Mouse (Mus musculus) ES-E14 (cell line): Measurements from ENCODE around the gene Klhl35.

Experiments
- CHD2 ChIP-seq: IDR thresholded peaks from 2 replicates; pipeline ENCODE4 v1.6.1; 2014; ENCODE audit warnings: mild to moderate bottlenecking, low read depth, low read length, inconsistent platforms
- HCFC1 ChIP-seq: IDR thresholded peaks from 2 replicates; pipeline ENCODE4 v1.6.1; 2012; ENCODE audit warnings: low read length, inconsistent platforms, borderline replicate concordance; ENCODE audit not compliant: insufficient read depth
- MAFK ChIP-seq: IDR thresholded peaks from 2 replicates; pipeline ENCODE4 v1.6.1; 2014; ENCODE audit warnings: mild to moderate bottlenecking, low read depth, low read length, inconsistent platforms; ENCODE audit not compliant: insufficient read depth
- ZC3H11A ChIP-seq: IDR thresholded peaks from 2 replicates; pipeline ENCODE4 v1.6.1; 2012; ENCODE audit warnings: low read depth, mild to moderate bottlenecking, inconsistent platforms, low read length, borderline replicate concordance
- ZNF384 ChIP-seq: IDR thresholded peaks from 2 replicates; pipeline ENCODE4 v1.6.1; 2012; ENCODE audit warnings: low read depth, low read length, inconsistent platforms

DNA sequence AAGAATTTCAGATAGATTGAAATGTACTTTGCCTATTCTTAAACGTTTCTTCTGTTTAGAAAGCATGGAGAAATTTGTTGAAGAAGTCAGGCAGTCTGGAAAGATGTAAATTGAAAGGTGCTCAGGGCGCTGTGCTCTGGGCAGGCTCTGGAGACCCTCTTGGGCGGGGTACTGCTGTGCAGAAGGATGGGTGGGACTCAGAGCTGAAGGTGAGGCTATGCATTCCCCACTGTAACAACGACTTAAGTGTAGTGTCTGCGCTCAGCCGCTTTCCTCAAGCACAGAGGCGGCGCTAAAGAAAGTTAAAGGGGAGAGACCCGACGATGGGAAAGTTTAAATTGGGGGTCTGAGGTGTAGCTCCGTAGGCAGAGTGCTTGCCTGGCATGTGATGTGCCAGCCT is 35.6 kb upstream of the Klhl35 start:
- TF ChIP-seq HCFC1: no peak
- no peak for TF ChIP-seq MAFK
- no peak for TF ChIP-seq ZC3H11A
- TF ChIP-seq CHD2: no peak
- no peak for TF ChIP-seq ZNF384
